Mouse (Mus musculus): ENCODE measurements around the gene Nsun3. TPM values are rescaled to one million over a fixed set of nuclear protein-coding genes. Genes with fewer than 3 reads are reported as not detected.
A peak's percentile ranks its signal among the peaks of the same experiment; 100 is the strongest.

Gene Nsun3
- polyA plus RNA-seq (2015; fragmentation: Nextera tagmentation; extraction: Ambion mirVana): 7.6 and 8.1 TPM in 2 replicates

DNA sequence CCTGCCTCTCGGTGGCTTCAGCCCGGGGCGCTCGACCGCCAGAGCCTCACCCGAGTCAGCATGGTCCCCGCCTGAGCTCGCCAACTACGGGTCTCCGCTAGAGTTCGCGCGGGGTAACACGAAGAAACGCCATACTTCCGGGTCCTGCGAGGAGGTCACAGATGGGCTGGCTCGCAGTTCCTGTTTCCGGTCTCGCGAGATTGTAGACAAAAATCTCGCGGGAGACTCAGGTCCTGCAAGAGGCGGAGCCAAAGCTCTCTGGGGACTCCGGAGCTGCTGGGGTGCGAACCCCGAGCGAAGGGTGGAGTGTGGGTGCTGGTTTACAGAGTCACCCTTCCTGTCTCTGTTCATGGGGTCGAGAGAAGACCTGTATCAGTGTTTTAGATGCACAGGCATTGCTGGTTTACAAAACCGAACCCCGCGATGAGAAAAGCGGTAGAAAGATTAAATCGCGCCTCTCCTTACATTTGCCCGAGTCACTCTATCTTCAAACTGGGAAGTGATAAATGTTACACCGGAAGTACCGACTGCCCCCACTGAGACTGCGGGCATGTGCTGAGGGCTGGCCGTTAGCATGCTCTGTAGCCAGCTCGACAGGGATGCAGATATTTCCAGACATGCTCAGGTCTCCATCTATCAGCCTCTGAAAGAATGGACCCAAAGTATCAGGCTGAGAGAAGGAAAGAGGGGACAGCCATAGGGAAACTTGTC, at the start of gene Nsun3:
Nsun3 (minus strand) TSS at position 198 of the 711 bp plus-strand sequence.
- Histone ChIP-seq H3K27ac (peak within 1 kb of the TSS; percentile 93), H3K27me3 (no peaks in the 10 kb centered on the region), H3K9ac (peak within 1 kb of the TSS; percentile 65), H3K4me1 (0 out of 2 replicates have a peak, but pooled peaks cover 5% of the 10 kb centered on the region), H3K4me3 (peak within 1 kb of the TSS; percentile 75), H3K4me2 (peak within 1 kb of the TSS; percentile 53), H3K36me3 (no peaks in the 10 kb centered on the region), H3K9me3 (no peaks in the 10 kb centered on the region)
- peak; percentile 94 for ATAC-seq (ENCODE audit: insufficient number of reproducible peaks, low FRiP score, low TSS enrichment, low read depth)
- 3% methylated on average over 41 of the region's 41 CpGs for WGBS

GRCm38 (mm10) chr16:62834016-62834735, 47.6 kb upstream of the Nsun3 start:
- Histone ChIP-seq H3K36me3 (no peaks in the 10 kb centered on the region), H3K4me2 (no peak overlapping the region), H3K27me3 (no peaks in the 10 kb centered on the region), H3K9ac (no peak overlapping the region), H3K9me3 (no peaks in the 10 kb centered on the region), H3K4me1 (no peaks in the 10 kb centered on the region), H3K4me3 (no peak overlapping the region), H3K27ac (no peak overlapping the region)
- whole genome bisulfite sequencing: 70% methylated on average over 3 of the region's 3 CpGs
- ATAC-seq (ENCODE audit: insufficient number of reproducible peaks, low FRiP score, low TSS enrichment, low read depth): no peak

GRCm38 (mm10) chr16:62832481-62832880, 45.9 kb upstream of the Nsun3 start:
- 16% methylated on average over 4 of the region's 4 CpGs for WGBS
- no peaks in the 10 kb centered on the region for H3K36me3 ChIP-seq
- no peak for ATAC-seq (ENCODE audit: insufficient number of reproducible peaks, low FRiP score, low TSS enrichment, low read depth)
- no peaks in the 10 kb centered on the region for H3K27me3 ChIP-seq
- no peak overlapping the region for H3K4me2 ChIP-seq
- no peak overlapping the region for H3K27ac ChIP-seq
- H3K9me3 ChIP-seq: no peaks in the 10 kb centered on the region
- H3K9ac ChIP-seq: no peak overlapping the region
- H3K4me1 ChIP-seq: no peaks in the 10 kb centered on the region
- no peak overlapping the region for H3K4me3 ChIP-seq

GRCm38 (mm10) chr16:62832027-62832426, 45.4 kb upstream of the Nsun3 start:
- Histone ChIP-seq H3K4me1 (no peaks in the 10 kb centered on the region), H3K27ac (no peak overlapping the region), H3K9me3 (no peaks in the 10 kb centered on the region), H3K36me3 (no peaks in the 10 kb centered on the region), H3K9ac (no peak overlapping the region), H3K4me2 (no peak overlapping the region), H3K27me3 (no peaks in the 10 kb centered on the region), H3K4me3 (no peak overlapping the region)
- ATAC-seq (ENCODE audit: insufficient number of reproducible peaks, low FRiP score, low TSS enrichment, low read depth): no peak
- 49% methylated on average over 2 of the region's 2 CpGs for WGBS

- no peaks in the 10 kb centered on the region for H3K9me3 ChIP-seq
- no peak for ATAC-seq (ENCODE audit: insufficient number of reproducible peaks, low FRiP score, low TSS enrichment, low read depth)
- H3K36me3 ChIP-seq: 0 out of 2 replicates have a peak, but pooled peaks cover 3% of the 10 kb centered on the region
- H3K27me3 ChIP-seq: no peaks in the 10 kb centered on the region
- 64% methylated on average over 12 of the region's 12 CpGs for WGBS
- H3K4me1 ChIP-seq: no peaks in the 10 kb centered on the region
- no peak overlapping the region for H3K27ac ChIP-seq
- no peak overlapping the region for H3K4me2 ChIP-seq
- H3K4me3 ChIP-seq: no peak overlapping the region
- no peak overlapping the region for H3K9ac ChIP-seq
These were observed 39.8 kb upstream of the Nsun3 start for GRCm38 (mm10) chr16:62826156-62827001.

- Histone ChIP-seq H3K9me3 (no peaks in the 10 kb centered on the region), H3K4me1 (no peaks in the 10 kb centered on the region), H3K9ac (no peak overlapping the region), H3K4me3 (no peak overlapping the region), H3K36me3 (0 out of 2 replicates have a peak, but pooled peaks cover 3% of the 10 kb centered on the region), H3K4me2 (no peak overlapping the region), H3K27me3 (no peaks in the 10 kb centered on the region), H3K27ac (no peak overlapping the region)
- ATAC-seq (ENCODE audit: insufficient number of reproducible peaks, low FRiP score, low TSS enrichment, low read depth): no peak
- 91% methylated on average over 6 of the region's 6 CpGs for WGBS
These were observed 35.9 kb upstream of the Nsun3 start for GRCm38 (mm10) chr16:62822472-62822871.

DNA sequence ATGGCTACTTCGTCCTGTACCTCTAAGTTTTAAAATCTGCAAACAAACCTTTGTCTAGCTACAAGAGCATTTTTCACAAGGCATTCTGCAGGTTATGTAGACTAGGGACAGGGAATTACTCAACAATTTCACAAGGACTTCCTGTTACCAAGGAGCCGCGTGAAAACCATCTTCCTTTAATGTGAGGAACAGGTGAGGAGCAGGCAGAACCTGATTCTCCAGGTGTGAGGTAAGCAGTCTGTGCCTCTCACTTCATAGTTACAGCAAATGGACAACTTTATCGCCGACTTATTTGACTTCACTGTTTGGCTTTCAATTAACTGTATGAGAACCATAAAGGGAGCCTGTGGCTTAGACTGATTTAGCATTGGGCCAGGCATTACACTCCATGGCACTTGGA, 27.9 kb upstream of the Nsun3 start, which contains the start of gene Stx19:
Stx19 (plus strand) TSS at position 186 of the 400 bp plus-strand sequence.
- Histone ChIP-seq H3K9me3 (no peaks in the 10 kb centered on the region), H3K4me2 (no peak within 1 kb of the TSS), H3K27ac (no peak within 1 kb of the TSS), H3K36me3 (no peaks in the 10 kb centered on the region), H3K4me3 (no peak within 1 kb of the TSS), H3K4me1 (no peaks in the 10 kb centered on the region), H3K27me3 (no peaks in the 10 kb centered on the region), H3K9ac (no peak within 1 kb of the TSS)
- no peak for ATAC-seq (ENCODE audit: insufficient number of reproducible peaks, low FRiP score, low TSS enrichment, low read depth)
- WGBS: 55% methylated on average over 5 of the region's 5 CpGs

DNA sequence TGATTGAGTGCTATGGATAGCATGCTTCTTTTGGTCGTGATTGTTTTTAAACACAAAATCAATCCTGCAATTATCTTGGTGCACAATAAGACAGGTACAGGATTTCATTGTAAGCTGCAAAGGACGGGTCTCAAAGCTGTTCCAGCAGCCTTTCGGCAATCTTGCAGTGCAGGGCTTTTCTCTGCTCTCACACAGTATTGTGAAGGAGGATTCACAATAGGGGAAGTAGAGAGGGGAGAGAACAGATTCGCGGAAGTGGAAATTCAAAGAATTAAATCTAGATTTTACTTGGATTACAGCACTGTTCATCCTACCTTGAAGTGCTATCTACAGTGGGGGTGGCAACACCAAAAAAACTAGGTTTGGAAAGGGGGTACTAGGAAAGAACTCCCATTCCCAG, 27.2 kb upstream of the Nsun3 start:
- Histone ChIP-seq H3K27ac (no peak overlapping the region), H3K9ac (no peak overlapping the region), H3K4me1 (no peaks in the 10 kb centered on the region), H3K9me3 (no peaks in the 10 kb centered on the region), H3K4me3 (no peak overlapping the region), H3K27me3 (no peaks in the 10 kb centered on the region), H3K36me3 (no peaks in the 10 kb centered on the region), H3K4me2 (no peak overlapping the region)
- WGBS: 80% methylated on average over 5 of the region's 5 CpGs
- ATAC-seq (ENCODE audit: insufficient number of reproducible peaks, low FRiP score, low TSS enrichment, low read depth): no peak

DNA sequence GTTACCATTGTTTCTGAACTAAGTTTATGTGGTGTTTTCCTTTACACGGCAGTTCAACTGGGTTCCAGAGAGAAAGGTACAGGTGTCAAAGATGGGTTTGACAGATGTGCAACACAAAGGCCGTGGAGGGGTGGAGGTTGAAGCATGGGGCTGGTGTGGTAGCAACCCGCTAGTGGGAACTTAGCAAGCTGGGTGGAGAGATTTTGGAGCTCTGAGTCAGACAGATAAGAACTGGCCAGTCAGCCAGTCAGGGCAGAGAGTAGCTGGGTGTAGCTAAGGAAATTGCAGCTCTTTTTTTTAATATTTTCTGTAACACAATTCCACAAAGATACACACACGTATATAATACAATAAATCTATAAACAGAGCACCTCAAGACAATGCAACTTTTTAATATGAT, 24.2 kb upstream of the Nsun3 start:
- Histone ChIP-seq H3K4me1 (0 out of 2 replicates have a peak, but pooled peaks cover 6% of the 10 kb centered on the region), H3K4me2 (no peak overlapping the region), H3K9ac (no peak overlapping the region), H3K27ac (no peak overlapping the region), H3K9me3 (no peaks in the 10 kb centered on the region), H3K27me3 (no peaks in the 10 kb centered on the region), H3K36me3 (no peaks in the 10 kb centered on the region), H3K4me3 (no peak overlapping the region)
- 68% methylated on average over 4 of the region's 4 CpGs for WGBS
- ATAC-seq (ENCODE audit: insufficient number of reproducible peaks, low FRiP score, low TSS enrichment, low read depth): no peak

- ATAC-seq (ENCODE audit: insufficient number of reproducible peaks, low FRiP score, low TSS enrichment, low read depth): no peak
- Histone ChIP-seq H3K9me3 (no peaks in the 10 kb centered on the region), H3K36me3 (peaks cover 6% of the 10 kb centered on the region; the same call in 1 of the 2 replicates), H3K27ac (peak overlapping the region; percentile 48), H3K27me3 (no peaks in the 10 kb centered on the region), H3K4me2 (no peak overlapping the region), H3K4me3 (no peak overlapping the region), H3K9ac (no peak overlapping the region), H3K4me1 (0 out of 2 replicates have a peak, but pooled peaks cover 6% of the 10 kb centered on the region)
- 39% methylated on average over 8 of the region's 8 CpGs for WGBS
These were observed 20.8 kb upstream of the Nsun3 start for GRCm38 (mm10) chr16:62807249-62807979.

GRCm38 (mm10) chr16:62804621-62805020, 18.0 kb upstream of the Nsun3 start:
- Histone ChIP-seq H3K27me3 (no peaks in the 10 kb centered on the region), H3K9ac (no peak overlapping the region), H3K4me3 (no peak overlapping the region), H3K36me3 (peaks cover 14% of the 10 kb centered on the region), H3K4me2 (no peak overlapping the region), H3K27ac (no peak overlapping the region), H3K9me3 (no peaks in the 10 kb centered on the region), H3K4me1 (0 out of 2 replicates have a peak, but pooled peaks cover 6% of the 10 kb centered on the region)
- no peak for ATAC-seq (ENCODE audit: insufficient number of reproducible peaks, low FRiP score, low TSS enrichment, low read depth)
- WGBS: 92% methylated on average over 3 of the region's 3 CpGs
